Mouse (Mus musculus): ENCODE measurements around the gene Pigr.

DNA sequence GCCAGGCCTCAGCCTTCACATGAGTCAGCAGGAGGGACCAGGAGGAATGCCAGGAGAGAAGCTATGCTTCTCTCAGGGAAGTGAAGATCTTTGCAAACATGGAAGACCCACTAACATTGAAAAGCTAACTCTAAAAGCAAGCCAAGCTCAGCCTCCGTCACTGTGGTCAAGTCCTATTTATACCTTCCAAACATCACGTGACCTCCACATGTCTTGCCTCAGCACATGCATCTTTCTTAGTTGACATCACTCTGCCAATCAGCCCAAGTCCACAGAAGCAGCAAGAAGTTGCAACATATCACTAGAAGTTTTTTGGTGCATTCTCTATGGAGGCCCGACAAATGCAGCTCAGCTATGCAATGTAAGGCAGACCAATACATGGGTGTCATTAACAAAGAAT, 46.6 kb upstream of the Pigr start:
- TF ChIP-seq POLR2A (IDR thresholded peaks at IDR 0.05; ENCODE audit: control insufficient read depth, low read depth, low read length): no peak
- TF ChIP-seq CTCF (IDR thresholded peaks at IDR 0.05; ENCODE audit: control insufficient read depth, insufficient read depth, insufficient replicate concordance, low read depth, low read length): no peak
